Mouse (Mus musculus): ENCODE data around the gene Mansc1.
"Not testable (repeated sequence)": the region's sequence is repeated elsewhere in the genome, so short reads cannot be mapped to it uniquely, and the experiment has no call there.

DNA sequence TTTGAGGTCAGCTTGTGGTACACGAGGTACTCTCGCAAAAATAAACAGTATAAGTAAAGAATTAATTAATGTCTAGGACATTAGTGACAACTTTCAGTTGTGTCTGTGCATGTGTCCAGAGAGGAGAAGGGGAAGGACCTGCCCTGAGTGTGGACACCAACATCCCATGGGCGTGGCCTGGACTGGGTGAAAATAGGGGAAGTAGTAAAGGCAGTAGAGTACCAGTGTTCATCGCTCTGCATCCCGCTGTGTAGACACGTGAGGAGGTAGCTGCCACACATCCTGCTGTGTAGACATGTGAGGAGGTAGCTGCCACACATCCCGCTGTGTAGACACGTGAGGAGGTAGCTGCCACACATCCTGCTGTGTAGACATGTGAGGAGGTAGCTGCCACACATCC is 41.4 kb upstream of the Mansc1 start:
- not testable (repeated sequence) for TF ChIP-seq CTCF, EP300 (IDR thresholded peaks at IDR 0.05; ENCODE audit: low read depth)

All from heart, postnatal 0 days (tissue).